Mouse (Mus musculus) intestine, embryonic 14.5 days (tissue): ENCODE measurements at regions not wholly inside any gene's neighbourhood (a gene's known extent, or its start where the extent isn't known, plus 50 kb on each side); places are given as distances from the start of the nearest gene placed in this dataset.

ENCODE experiments used
- ATAC-seq: fragments of 200-750 bp; cut with Nextera tagmentation; replicated peaks from 2 replicates; pipeline ENCODE4 v1.8.0; 2017; ENCODE audit warnings: low read depth, moderate number of reproducible peaks, moderate TSS enrichment, moderate library complexity; ENCODE audit not compliant: low FRiP score, low TSS enrichment
- DNase-seq: peaks from one replicate; pipeline ENCODE4 v3.0.0-alpha.2; 2018; ENCODE audit warnings: low spot score
- H3K27ac ChIP-seq: fragments of 300-500 bp; sonication (generic); 2 replicates; pipeline ENCODE4 v1.5.1; 2014; ENCODE audit warnings: low read depth, mild to moderate bottlenecking, control low read depth
- H3K27me3 ChIP-seq: fragments of 300-500 bp; sonication (generic); replicated peaks from 2 replicates; pipeline ENCODE4 v1.6.1; 2014; ENCODE audit warnings: low read length, control low read depth; ENCODE audit not compliant: control insufficient read depth, insufficient read depth
- H3K36me3 ChIP-seq: fragments of 300-500 bp; sonication (generic); 2 replicates; pipeline ENCODE4 v1.6.1; 2014; ENCODE audit warnings: low read length, control low read depth; ENCODE audit not compliant: control insufficient read depth, insufficient read depth
- H3K4me1 ChIP-seq: fragments of 300-500 bp; sonication (generic); replicated peaks from 2 replicates; pipeline ENCODE4 v1.6.1; 2014; ENCODE audit warnings: low read length, control low read depth, mixed read lengths; ENCODE audit not compliant: control insufficient read depth, insufficient read depth
- H3K4me2 ChIP-seq: fragments of 300-500 bp; sonication (generic); 2 replicates; pipeline ENCODE4 v1.6.1; 2014; ENCODE audit warnings: low read length
- H3K4me3 ChIP-seq: fragments of 300-500 bp; sonication (generic); 2 replicates; pipeline ENCODE4 v1.5.1; 2014; ENCODE audit warnings: low read depth, low read length, control low read depth, mixed read lengths
- H3K9ac ChIP-seq: fragments of 300-500 bp; sonication (generic); 2 replicates; pipeline ENCODE4 v1.6.1; 2014; ENCODE audit warnings: mild to moderate bottlenecking, low read length
- H3K9me3 ChIP-seq: fragments of 300-500 bp; sonication (generic); 2 replicates; pipeline ENCODE4 v1.6.1; 2016; ENCODE audit warnings: low read length, control low read depth; ENCODE audit not compliant: control insufficient read depth
- WGBS: fragments of 180-500 bp; shearing (Covaris S2); extraction: QIAGEN DNeasy Blood & Tissue Kit; methylation state at CpG from one replicate; pipeline ENCODE4 v1.1.7; 2014; 5-methylcytosine and 5-hydroxymethylcytosine counted together

GRCm38 (mm10) chr12:106993011-106993410 lies 495.4 kb upstream of the 3110018I06Rik start:
- Histone ChIP-seq H3K27ac (no peak overlapping the region), H3K4me2 (no peak overlapping the region), H3K27me3 (no peaks in the 10 kb centered on the region), H3K4me1 (no peaks in the 10 kb centered on the region), H3K36me3 (no peaks in the 10 kb centered on the region), H3K9ac (no peak overlapping the region), H3K9me3 (no peaks in the 10 kb centered on the region), H3K4me3 (no peak overlapping the region)
- DNase-seq (no peak), ATAC-seq (no peak)
- WGBS, result 55% methylated on average over 4 of the region's 4 CpGs

DNA sequence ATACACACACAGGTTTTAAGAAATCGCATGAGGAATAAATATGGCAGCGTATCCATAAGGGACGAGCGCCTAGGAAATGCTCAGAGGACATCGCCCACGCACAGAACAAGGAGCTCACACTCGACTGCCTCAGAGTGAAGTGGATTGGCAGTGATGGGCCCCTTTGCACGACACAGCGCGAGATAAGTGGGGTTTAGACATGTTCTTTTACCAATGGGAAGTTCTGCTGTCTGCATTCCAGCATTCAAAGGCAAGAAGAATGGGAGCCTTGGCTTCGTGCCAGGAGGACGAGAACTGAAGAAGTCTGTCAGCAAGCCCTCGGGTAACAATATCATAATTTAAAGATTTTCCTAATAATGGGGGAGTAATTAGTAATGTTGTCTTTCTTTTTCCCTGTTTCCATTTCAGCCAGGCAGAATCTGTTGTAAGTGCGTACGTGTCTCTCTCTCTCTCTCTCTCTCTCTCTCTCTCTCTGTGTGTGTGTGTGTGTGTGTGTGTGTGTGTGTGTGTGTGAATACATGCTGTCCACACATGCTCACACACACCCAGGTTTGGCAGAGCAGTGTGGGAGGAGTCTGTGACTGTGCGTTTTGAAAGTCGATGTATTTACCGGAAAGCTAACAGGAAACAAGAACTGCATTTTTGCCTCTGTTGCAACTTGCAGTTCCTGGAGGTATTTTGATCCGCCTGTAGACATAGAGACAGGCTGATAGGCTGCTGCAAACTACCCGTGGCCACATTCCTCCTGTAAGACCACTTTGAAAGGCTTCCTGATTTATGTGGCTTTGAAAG lies 477.2 kb upstream of the 3110018I06Rik start:
- H3K27ac ChIP-seq, result no peak overlapping the region
- DNase-seq, result peak; percentile 61
- WGBS, result 58% methylated on average over 20 of the region's 20 CpGs

DNA sequence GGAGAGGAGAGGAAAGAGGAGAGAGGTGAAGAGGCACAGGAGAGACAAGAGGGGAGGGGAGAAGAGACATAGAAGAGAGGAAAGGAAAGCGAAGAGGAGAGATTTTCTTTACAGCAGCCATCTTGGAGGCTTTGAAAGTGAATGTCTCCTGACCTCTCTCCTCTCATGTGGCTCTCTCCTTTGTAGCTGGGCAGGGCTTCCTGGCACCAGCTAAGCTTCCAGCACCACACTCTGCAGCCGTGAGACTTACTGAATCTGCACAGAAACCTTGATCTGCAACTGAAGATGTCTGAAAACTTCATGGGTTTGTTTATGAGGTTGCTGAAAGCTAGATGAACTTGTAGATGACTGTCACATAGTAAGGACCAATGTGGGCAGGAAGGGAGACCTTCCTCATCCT lies 471.6 kb upstream of the 3110018I06Rik start:
- Histone ChIP-seq H3K4me2 (no peak overlapping the region), H3K27ac (no peak overlapping the region), H3K4me3 (no peak overlapping the region), H3K4me1 (no peaks in the 10 kb centered on the region), H3K9me3 (no peaks in the 10 kb centered on the region), H3K9ac (no peak overlapping the region), H3K36me3 (no peaks in the 10 kb centered on the region), H3K27me3 (no peaks in the 10 kb centered on the region)
- DNase-seq (no peak), ATAC-seq (no peak)
- WGBS, result 62% methylated on average over 2 of the region's 2 CpGs

More for the DNA sequence above, 477.2 kb upstream of the 3110018I06Rik start:
- no peaks in the 10 kb centered on the region for H3K36me3 ChIP-seq
- H3K4me3 ChIP-seq, result no peak overlapping the region
- ATAC-seq, result no peak
- H3K9ac ChIP-seq, result no peak overlapping the region
- peak overlapping the region; percentile 23; the same call in 1 of the 2 replicates for H3K4me2 ChIP-seq
- H3K27me3 ChIP-seq, result no peaks in the 10 kb centered on the region
- H3K4me1 ChIP-seq, result no peaks in the 10 kb centered on the region
- no peaks in the 10 kb centered on the region for H3K9me3 ChIP-seq

DNA sequence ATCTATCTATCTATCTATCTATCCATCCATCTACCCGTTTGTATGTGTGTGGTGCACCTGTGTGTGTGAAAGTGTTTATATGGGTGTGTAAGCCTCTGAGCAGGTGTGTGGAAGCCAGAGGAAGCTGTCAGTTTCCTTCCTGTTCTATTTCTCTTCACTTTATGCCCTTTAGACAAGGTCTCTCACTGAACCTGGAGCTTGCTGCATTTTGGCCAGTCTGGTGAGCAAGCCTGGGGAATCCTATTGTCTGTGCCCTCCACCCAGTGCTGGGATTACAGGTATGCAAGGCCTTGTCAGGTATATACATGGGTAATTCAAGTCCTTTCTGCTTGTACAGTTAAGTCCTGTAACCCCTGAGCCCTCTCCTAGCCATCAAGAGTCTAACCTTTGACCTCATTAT lies 466.6 kb upstream of the 3110018I06Rik start:
- H3K9ac ChIP-seq, result no peak overlapping the region
- H3K9me3 ChIP-seq, result no peaks in the 10 kb centered on the region
- 74% methylated on average over 1 of the region's 1 CpGs for WGBS
- H3K36me3 ChIP-seq, result no peaks in the 10 kb centered on the region
- H3K4me3 ChIP-seq, result no peak overlapping the region
- H3K27ac ChIP-seq, result no peak overlapping the region
- no peak for ATAC-seq
- H3K4me1 ChIP-seq, result no peaks in the 10 kb centered on the region
- no peaks in the 10 kb centered on the region for H3K27me3 ChIP-seq
- H3K4me2 ChIP-seq, result no peak overlapping the region
- DNase-seq, result no peak

DNA sequence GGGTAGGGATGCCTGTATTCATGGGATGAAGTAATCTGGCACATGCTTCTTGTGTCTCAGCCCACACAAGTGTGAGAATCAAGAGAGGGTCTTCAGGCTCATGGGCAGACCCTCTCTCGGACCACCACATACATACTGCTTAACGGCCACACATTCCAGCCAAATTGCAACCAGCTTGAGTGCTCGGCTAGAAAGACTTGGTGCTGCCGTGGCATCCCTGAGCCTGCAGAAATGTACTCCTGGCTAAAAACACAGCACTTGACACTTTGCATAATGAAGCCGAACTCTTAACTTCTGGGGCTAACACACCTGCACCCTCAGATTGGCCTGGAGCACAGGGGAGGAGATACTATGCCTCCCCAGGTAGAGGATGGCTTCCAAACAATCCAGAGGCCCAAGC lies 461.6 kb upstream of the 3110018I06Rik start:
- ATAC-seq (no peak), DNase-seq (no peak)
- H3K9ac ChIP-seq, result no peak overlapping the region
- no peak overlapping the region for H3K4me3 ChIP-seq
- no peak overlapping the region for H3K27ac ChIP-seq
- no peaks in the 10 kb centered on the region for H3K9me3 ChIP-seq
- 79% methylated on average over 5 of the region's 5 CpGs for WGBS
- no peaks in the 10 kb centered on the region for H3K4me1 ChIP-seq
- no peaks in the 10 kb centered on the region for H3K36me3 ChIP-seq
- H3K27me3 ChIP-seq, result peaks cover 5% of the 10 kb centered on the region; the same call in 1 of the 2 replicates
- no peak overlapping the region for H3K4me2 ChIP-seq

GRCm38 (mm10) chr12:107027842-107028549 lies 460.4 kb upstream of the 3110018I06Rik start:
- DNase-seq, result peak; percentile 53
- H3K27me3 ChIP-seq, result peaks cover 5% of the 10 kb centered on the region; the same call in 1 of the 2 replicates
- ATAC-seq, result no peak

GRCm38 (mm10) chr12:107028985-107029384 lies 459.4 kb upstream of the 3110018I06Rik start:
- H3K27ac ChIP-seq, result no peak overlapping the region
- H3K27me3 ChIP-seq, result peaks cover 5% of the 10 kb centered on the region; the same call in 1 of the 2 replicates
- H3K9me3 ChIP-seq, result no peaks in the 10 kb centered on the region
- H3K36me3 ChIP-seq, result no peaks in the 10 kb centered on the region
- 59% methylated on average over 1 of the region's 1 CpGs for WGBS
- no peak for DNase-seq
- H3K4me3 ChIP-seq, result no peak overlapping the region
- H3K9ac ChIP-seq, result no peak overlapping the region
- no peaks in the 10 kb centered on the region for H3K4me1 ChIP-seq
- no peak overlapping the region for H3K4me2 ChIP-seq
- no peak for ATAC-seq

More at GRCm38 (mm10) chr12:107027842-107028549, 460.4 kb upstream of the 3110018I06Rik start:
- Histone ChIP-seq H3K9me3 (no peaks in the 10 kb centered on the region), H3K9ac (no peak overlapping the region), H3K4me1 (no peaks in the 10 kb centered on the region), H3K4me2 (no peak overlapping the region), H3K27ac (no peak overlapping the region), H3K4me3 (no peak overlapping the region), H3K36me3 (no peaks in the 10 kb centered on the region)
- WGBS, result 34% methylated on average over 23 of the region's 23 CpGs

GRCm38 (mm10) chr12:107036357-107036756 lies 452.1 kb upstream of the 3110018I06Rik start:
- ATAC-seq, result no peak
- no peaks in the 10 kb centered on the region for H3K9me3 ChIP-seq
- WGBS, result 75% methylated on average over 6 of the region's 6 CpGs

More at GRCm38 (mm10) chr12:107036357-107036756, 452.1 kb upstream of the 3110018I06Rik start:
- Histone ChIP-seq H3K4me3 (no peak overlapping the region), H3K4me2 (no peak overlapping the region), H3K36me3 (no peaks in the 10 kb centered on the region), H3K4me1 (no peaks in the 10 kb centered on the region), H3K27me3 (no peaks in the 10 kb centered on the region), H3K27ac (no peak overlapping the region), H3K9ac (no peak overlapping the region)
- no peak for DNase-seq
